Mouse (Mus musculus) embryonic facial prominence, embryonic 12.5 days (tissue): ENCODE data around the gene Slc40a1. TPM values are rescaled to one million over a fixed set of nuclear protein-coding genes. Genes with fewer than 3 reads are reported as not detected.

ENCODE experiments used
- ATAC-seq: fragments of 200-750 bp; cut with Nextera tagmentation; 2 replicates; pipeline ENCODE4 v1.8.0; 2017; ENCODE audit not compliant: insufficient number of reproducible peaks, insufficient read depth, low FRiP score, low TSS enrichment
- H3K27ac ChIP-seq: fragments of 300-500 bp; sonication (generic); 2 replicates; pipeline ENCODE4 v1.5.1; 2016; ENCODE audit warnings: mild to moderate bottlenecking
- H3K27me3 ChIP-seq: fragments of 300-500 bp; sonication (generic); 2 replicates; pipeline ENCODE4 v1.6.1; 2016; ENCODE audit warnings: mild to moderate bottlenecking, moderate library complexity
- H3K36me3 ChIP-seq: fragments of 300-500 bp; sonication (generic); 2 replicates; pipeline ENCODE4 v1.6.1; 2016; ENCODE audit warnings: mild to moderate bottlenecking
- H3K4me1 ChIP-seq: fragments of 300-500 bp; sonication (generic); 2 replicates; pipeline ENCODE4 v1.6.1; 2016
- H3K4me2 ChIP-seq: fragments of 300-500 bp; sonication (generic); replicated peaks from 2 replicates; pipeline ENCODE4 v1.6.1; 2016; ENCODE audit warnings: mild to moderate bottlenecking, moderate library complexity
- H3K4me3 ChIP-seq: fragments of 300-500 bp; sonication (generic); 2 replicates; pipeline ENCODE4 v1.5.1; 2016; ENCODE audit warnings: mild to moderate bottlenecking
- H3K9ac ChIP-seq: fragments of 300-500 bp; sonication (generic); 2 replicates; pipeline ENCODE4 v1.6.1; 2016; ENCODE audit warnings: mild to moderate bottlenecking, moderate library complexity
- H3K9me3 ChIP-seq: fragments of 300-500 bp; sonication (generic); 2 replicates; pipeline ENCODE4 v1.6.1; 2016; ENCODE audit warnings: mild to moderate bottlenecking, moderate library complexity
- WGBS: fragments of 180-500 bp; shearing (Covaris S2); methylation state at CpG from one replicate; pipeline ENCODE4 v1.1.7; 2016; 5-methylcytosine and 5-hydroxymethylcytosine counted together
- polyA plus RNA-seq: library from polyadenylated mRNA; unstranded; fragments of >200 nt; fragmentation: Nextera tagmentation; extraction: Ambion mirVana; gene quantifications from 2 replicates; pipeline ENCODE4 v1.2.1, GENCODE M21; 2016

Gene Slc40a1
- polyA plus RNA-seq, 1 experiment from 2014 or later: 16.4 TPM

DNA sequence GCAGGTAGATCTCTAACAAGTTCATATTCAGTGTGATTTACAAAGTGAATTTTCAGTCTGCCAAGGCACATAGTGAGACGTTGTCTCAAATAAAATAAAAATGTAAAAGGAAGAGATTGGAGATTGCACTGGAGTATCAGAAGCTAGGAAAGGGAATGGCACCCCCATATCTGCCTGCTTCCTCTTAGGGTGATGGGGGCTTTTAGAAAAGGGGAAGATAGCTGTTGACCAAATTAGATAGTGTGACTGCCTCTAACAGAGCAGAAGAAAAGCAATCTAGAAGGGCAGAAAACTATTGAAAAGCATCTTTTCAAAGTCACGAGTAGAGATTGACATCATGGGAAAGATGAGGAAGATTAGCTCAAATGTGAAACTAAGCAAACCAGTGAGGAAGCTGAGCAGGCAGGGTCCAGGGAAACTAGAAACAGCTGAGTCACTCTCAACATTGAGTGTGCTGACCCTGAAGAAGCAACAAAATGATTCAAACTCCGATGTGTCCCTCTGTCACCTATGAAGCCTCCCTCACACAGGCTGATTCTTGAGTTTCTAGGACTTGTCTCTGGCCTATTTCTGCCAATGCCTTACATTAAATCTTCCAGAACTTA, 45.0 kb downstream of the Slc40a1 start:
- no peak for ATAC-seq
- WGBS: 78% methylated on average over 3 of the region's 3 CpGs
- no peak overlapping the region for H3K27ac ChIP-seq
- no peaks in the 10 kb centered on the region for H3K4me1 ChIP-seq
- no peaks in the 10 kb centered on the region for H3K27me3 ChIP-seq
- H3K9ac ChIP-seq: no peak overlapping the region
- no peaks in the 10 kb centered on the region for H3K36me3 ChIP-seq
- no peak overlapping the region for H3K4me3 ChIP-seq
- H3K9me3 ChIP-seq: no peaks in the 10 kb centered on the region
- no peak overlapping the region for H3K4me2 ChIP-seq

- Histone ChIP-seq H3K4me3 (no peak overlapping the region), H3K36me3 (no peaks in the 10 kb centered on the region), H3K27me3 (no peaks in the 10 kb centered on the region), H3K4me1 (no peaks in the 10 kb centered on the region), H3K9ac (no peak overlapping the region), H3K27ac (no peak overlapping the region), H3K9me3 (no peaks in the 10 kb centered on the region), H3K4me2 (no peak overlapping the region)
- ATAC-seq: no peak
- 87% methylated on average over 3 of the region's 3 CpGs for WGBS
These were observed 48.9 kb downstream of the Slc40a1 start for GRCm38 (mm10) chr1:45877463-45877862.

GRCm38 (mm10) chr1:45876450-45877198, 49.7 kb downstream of the Slc40a1 start:
- WGBS: 88% methylated on average over 6 of the region's 6 CpGs
- no peak overlapping the region for H3K4me2 ChIP-seq
- no peaks in the 10 kb centered on the region for H3K4me1 ChIP-seq
- H3K27ac ChIP-seq: no peak overlapping the region
- no peaks in the 10 kb centered on the region for H3K27me3 ChIP-seq
- no peak overlapping the region for H3K4me3 ChIP-seq
- H3K9ac ChIP-seq: no peak overlapping the region
- no peak for ATAC-seq
- no peaks in the 10 kb centered on the region for H3K36me3 ChIP-seq
- no peaks in the 10 kb centered on the region for H3K9me3 ChIP-seq

- no peak for ATAC-seq
- Histone ChIP-seq H3K4me2 (no peak overlapping the region), H3K27me3 (no peaks in the 10 kb centered on the region), H3K4me3 (no peak overlapping the region), H3K4me1 (no peaks in the 10 kb centered on the region), H3K36me3 (no peaks in the 10 kb centered on the region), H3K9me3 (no peaks in the 10 kb centered on the region), H3K27ac (no peak overlapping the region), H3K9ac (no peak overlapping the region)
- WGBS: 73% methylated on average over 2 of the region's 2 CpGs
These were observed 50.7 kb downstream of the Slc40a1 start for GRCm38 (mm10) chr1:45875640-45876039.

GRCm38 (mm10) chr1:45873250-45873649, 53.1 kb downstream of the Slc40a1 start:
- no peak overlapping the region for H3K27ac ChIP-seq
- no peaks in the 10 kb centered on the region for H3K36me3 ChIP-seq
- 88% methylated on average over 2 of the region's 2 CpGs for WGBS
- no peaks in the 10 kb centered on the region for H3K27me3 ChIP-seq
- H3K4me3 ChIP-seq: no peak overlapping the region
- ATAC-seq: no peak
- no peak overlapping the region for H3K9ac ChIP-seq
- no peaks in the 10 kb centered on the region for H3K9me3 ChIP-seq
- H3K4me2 ChIP-seq: no peak overlapping the region
- no peaks in the 10 kb centered on the region for H3K4me1 ChIP-seq

DNA sequence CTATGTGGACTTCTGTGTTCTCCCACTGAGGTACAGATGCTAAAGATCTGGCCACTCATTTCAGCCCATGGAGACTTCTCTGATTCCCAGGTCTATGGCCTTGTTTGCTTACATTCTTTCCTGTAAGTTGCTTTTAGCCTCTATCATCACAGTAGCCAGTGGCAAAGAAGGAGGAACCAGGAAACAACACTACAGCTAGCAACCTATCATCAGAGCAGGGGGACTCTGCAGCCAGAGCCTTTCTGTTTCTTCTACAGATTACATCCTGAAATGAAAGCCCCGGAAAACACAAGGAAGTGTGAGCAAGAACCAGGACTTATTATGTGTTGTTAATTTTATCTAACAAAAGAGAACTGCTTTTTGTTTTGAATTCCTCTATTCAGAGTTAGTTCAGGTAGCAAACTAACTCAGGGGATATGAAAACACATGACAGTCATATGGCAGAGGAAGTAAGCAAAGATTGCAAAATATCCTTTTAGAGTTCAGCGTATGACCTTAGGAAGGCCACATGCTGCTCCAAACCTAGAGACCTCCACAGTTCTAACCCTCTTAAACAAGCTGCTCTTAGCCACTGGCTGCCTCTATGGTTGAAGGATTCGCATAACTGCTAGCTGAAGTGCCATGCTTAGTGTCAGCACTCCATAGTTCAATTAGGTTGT, 57.7 kb downstream of the Slc40a1 start:
- Histone ChIP-seq H3K4me3 (no peak overlapping the region), H3K9ac (no peak overlapping the region), H3K4me1 (peaks cover 17% of the 10 kb centered on the region), H3K36me3 (no peaks in the 10 kb centered on the region), H3K27ac (no peak overlapping the region), H3K27me3 (no peaks in the 10 kb centered on the region), H3K9me3 (no peaks in the 10 kb centered on the region), H3K4me2 (no peak overlapping the region)
- 80% methylated on average over 3 of the region's 3 CpGs for WGBS
- no peak for ATAC-seq

- Histone ChIP-seq H3K9ac (no peak overlapping the region), H3K27ac (no peak overlapping the region), H3K4me1 (peaks cover 17% of the 10 kb centered on the region), H3K4me2 (no peak overlapping the region), H3K36me3 (no peaks in the 10 kb centered on the region), H3K27me3 (no peaks in the 10 kb centered on the region), H3K4me3 (no peak overlapping the region), H3K9me3 (no peaks in the 10 kb centered on the region)
- no peak for ATAC-seq
- WGBS: 76% methylated on average over 1 of the region's 1 CpGs
These were observed 58.3 kb downstream of the Slc40a1 start for GRCm38 (mm10) chr1:45868050-45868449.

DNA sequence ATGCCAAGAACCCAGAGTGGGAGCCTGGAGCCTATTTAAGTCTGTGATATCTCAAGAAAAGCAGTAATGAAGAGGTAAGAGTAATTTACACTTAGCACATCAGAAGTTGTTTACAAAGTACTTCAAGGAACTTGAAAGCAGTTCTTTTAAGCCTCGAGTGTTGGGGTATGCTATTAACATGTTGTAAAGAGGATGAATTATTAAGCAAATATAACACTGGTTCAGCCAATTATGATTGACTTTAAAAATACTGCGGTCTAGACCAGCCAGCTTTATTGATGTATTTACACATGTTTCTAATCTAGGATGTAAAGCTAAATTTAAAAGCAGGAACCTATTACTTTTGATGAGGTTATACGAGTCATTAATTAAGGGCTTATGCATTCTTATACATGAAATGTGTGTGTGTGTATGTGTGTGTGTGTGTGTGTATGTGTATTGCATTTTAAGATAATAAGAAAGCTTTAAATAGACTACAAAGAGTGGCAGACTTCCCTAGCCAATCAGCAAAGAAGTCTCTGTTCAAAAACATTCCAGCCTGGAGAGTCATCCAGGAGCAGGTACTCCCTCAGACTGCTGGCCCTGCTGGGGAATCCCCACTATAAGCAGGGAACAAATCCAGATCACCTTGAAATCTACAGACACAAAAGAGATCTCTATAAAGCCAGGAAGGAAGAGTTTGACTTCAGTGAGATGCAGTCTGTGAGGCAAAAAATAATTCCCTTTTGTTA, 59.9 kb downstream of the Slc40a1 start:
- no peaks in the 10 kb centered on the region for H3K36me3 ChIP-seq
- no peak overlapping the region for H3K4me2 ChIP-seq
- ATAC-seq: no peak
- no peak overlapping the region; the same call in 1 of the 2 replicates for H3K27ac ChIP-seq
- WGBS: 32% methylated on average over 3 of the region's 3 CpGs
- no peak overlapping the region for H3K4me3 ChIP-seq
- peaks cover 18% of the 10 kb centered on the region for H3K4me1 ChIP-seq
- H3K9ac ChIP-seq: no peak overlapping the region
- no peaks in the 10 kb centered on the region for H3K9me3 ChIP-seq
- H3K27me3 ChIP-seq: no peaks in the 10 kb centered on the region

DNA sequence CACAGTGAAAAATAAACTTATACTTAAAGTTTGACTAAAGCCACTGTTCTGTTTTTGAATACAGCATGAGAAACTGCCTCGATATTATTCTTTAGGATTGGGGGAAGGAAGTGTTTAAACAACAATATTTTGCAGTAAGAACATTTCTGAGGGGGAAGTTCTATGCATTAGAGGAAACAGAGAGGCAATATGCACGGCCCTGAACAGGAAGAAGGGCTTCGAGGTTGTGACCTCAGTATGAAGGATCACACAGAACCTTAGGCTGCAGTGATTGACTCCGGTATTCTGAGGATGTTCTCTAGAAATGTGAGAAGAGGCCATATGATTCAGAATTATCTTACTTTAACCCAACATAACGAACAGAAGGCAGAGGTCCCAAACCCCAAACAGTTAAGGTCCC, 60.6 kb downstream of the Slc40a1 start:
- H3K27ac ChIP-seq: no peak overlapping the region; the same call in 1 of the 2 replicates
- no peaks in the 10 kb centered on the region for H3K27me3 ChIP-seq
- no peaks in the 10 kb centered on the region for H3K36me3 ChIP-seq
- ATAC-seq: no peak
- WGBS: 32% methylated on average over 5 of the region's 5 CpGs
- no peaks in the 10 kb centered on the region for H3K9me3 ChIP-seq
- H3K4me3 ChIP-seq: no peak overlapping the region
- H3K4me1 ChIP-seq: peaks cover 19% of the 10 kb centered on the region
- no peak overlapping the region for H3K9ac ChIP-seq
- H3K4me2 ChIP-seq: no peak overlapping the region

- 42% methylated on average over 1 of the region's 1 CpGs for WGBS
- H3K36me3 ChIP-seq: no peaks in the 10 kb centered on the region
- H3K27ac ChIP-seq: peak overlapping the region; percentile 65; the same call in 1 of the 2 replicates
- no peaks in the 10 kb centered on the region for H3K9me3 ChIP-seq
- no peak overlapping the region for H3K4me3 ChIP-seq
- peaks cover 21% of the 10 kb centered on the region for H3K4me1 ChIP-seq
- no peaks in the 10 kb centered on the region for H3K27me3 ChIP-seq
- H3K4me2 ChIP-seq: no peak overlapping the region
- ATAC-seq: no peak
- no peak overlapping the region for H3K9ac ChIP-seq
These were observed 61.0 kb downstream of the Slc40a1 start for GRCm38 (mm10) chr1:45865316-45865715.

GRCm38 (mm10) chr1:45864564-45865014, 61.7 kb downstream of the Slc40a1 start:
- WGBS: 34% methylated on average over 4 of the region's 4 CpGs
- H3K27ac ChIP-seq: peak overlapping the region; percentile 67
- peaks cover 27% of the 10 kb centered on the region for H3K4me1 ChIP-seq
- no peaks in the 10 kb centered on the region for H3K36me3 ChIP-seq
- H3K4me2 ChIP-seq: no peak overlapping the region
- H3K4me3 ChIP-seq: no peak overlapping the region
- ATAC-seq: no peak
- no peak overlapping the region for H3K9ac ChIP-seq
- H3K9me3 ChIP-seq: no peaks in the 10 kb centered on the region
- no peaks in the 10 kb centered on the region for H3K27me3 ChIP-seq
